Mouse (Mus musculus) lung, adult 18-20 months (tissue): ENCODE measurements at regions not wholly inside any gene's neighbourhood (a gene's known extent, or its start where the extent isn't known, plus 50 kb on each side); places are given as distances from the start of the nearest gene placed in this dataset.
A peak's percentile ranks its signal among the peaks of the same experiment; 100 is the strongest.

Experiments
- DNase-seq, 2 experiments: peaks; one replicate each; pipeline ENCODE4 v3.0.0; 2022; ENCODE audit warnings: mixed read lengths in 2 of 2

GRCm38 (mm10) chr13:102143848-102144247 lies 375.8 kb upstream of the Pik3r1 start:
- DNase-seq: peak in 1 of 2 experiments; percentile 10

- DNase-seq: no peak
These were observed 380.0 kb upstream of the Pik3r1 start for GRCm38 (mm10) chr13:102148039-102148438.

GRCm38 (mm10) chr13:102153785-102154608 lies 386.0 kb upstream of the Pik3r1 start:
- no peak for DNase-seq

GRCm38 (mm10) chr13:102154609-102154899 lies 386.5 kb upstream of the Pik3r1 start:
- no peak for DNase-seq

GRCm38 (mm10) chr13:102157369-102158130 lies 389.5 kb upstream of the Pik3r1 start:
- no peak for DNase-seq

- no peak for DNase-seq
These were observed 405.6 kb upstream of the Pik3r1 start for GRCm38 (mm10) chr13:102173382-102174234.

- no peak for DNase-seq
These were observed 406.4 kb upstream of the Pik3r1 start for GRCm38 (mm10) chr13:102174431-102174830.

GRCm38 (mm10) chr13:102174896-102175295 lies 406.9 kb upstream of the Pik3r1 start:
- peak in 1 of 2 experiments; percentile 7 for DNase-seq

- no peak for DNase-seq
These were observed 407.4 kb upstream of the Pik3r1 start for GRCm38 (mm10) chr13:102175406-102175805.

- DNase-seq: no peak
These were observed 408.4 kb upstream of the Pik3r1 start for GRCm38 (mm10) chr13:102176456-102176855.

GRCm38 (mm10) chr13:102194716-102195115 lies 426.7 kb upstream of the Pik3r1 start:
- no peak for DNase-seq

GRCm38 (mm10) chr13:102202301-102202700 lies 434.3 kb upstream of the Pik3r1 start:
- no peak for DNase-seq

GRCm38 (mm10) chr13:102218486-102218885 lies 450.5 kb upstream of the Pik3r1 start:
- DNase-seq: no peak

GRCm38 (mm10) chr13:102231048-102231447 lies 462.3 kb upstream of the Cd180 start:
- peak; percentile 4 to 19 for DNase-seq

- peak; percentile 49 to 73 for DNase-seq
These were observed 460.9 kb upstream of the Cd180 start for GRCm38 (mm10) chr13:102232291-102232936.

GRCm38 (mm10) chr13:102250884-102251283 lies 442.5 kb upstream of the Cd180 start:
- DNase-seq: no peak

- DNase-seq: no peak
These were observed 441.6 kb upstream of the Cd180 start for GRCm38 (mm10) chr13:102251709-102252108.

- DNase-seq: no peak
These were observed 437.7 kb upstream of the Cd180 start for GRCm38 (mm10) chr13:102255401-102256371.

GRCm38 (mm10) chr13:102258207-102258606 lies 435.2 kb upstream of the Cd180 start:
- no peak for DNase-seq

- DNase-seq: no peak
These were observed 419.5 kb upstream of the Cd180 start for GRCm38 (mm10) chr13:102273818-102274217.

- DNase-seq: no peak
These were observed 418.1 kb upstream of the Cd180 start for GRCm38 (mm10) chr13:102275296-102275695.
